Mouse (Mus musculus) olfactory bulb, adult 2 months (tissue): Measurements from ENCODE around the gene Cox7a2l.

Source experiments
- CTCF ChIP-seq: fragments of 200-500 bp; IDR thresholded peaks from 2 replicates; pipeline ENCODE4 v1.5.1; 2012; ENCODE audit warnings: low read depth, mild to moderate bottlenecking, low read length, moderate library complexity; ENCODE audit not compliant: insufficient read depth
- POLR2A ChIP-seq: fragments of 200-500 bp; IDR thresholded peaks from 2 replicates; pipeline ENCODE4 v1.6.1; 2012; ENCODE audit warnings: mild to moderate bottlenecking, low read depth, low read length, moderate library complexity; ENCODE audit not compliant: insufficient read depth

GRCm38 (mm10) chr17:83453587-83453986, 63.5 kb downstream of the Cox7a2l start:
- no peak for TF ChIP-seq POLR2A
- no peak for TF ChIP-seq CTCF
